ENCODE assay signal across 25 mouse cellular contexts in genomic region chr9:77426110-77426509, GRCm38 (mm10).
DNase-seq lines count a peak whose midpoint lies in the region; ATAC-seq and TF ChIP-seq lines count a peak whose summit lies in the region.
"Had no signal": no experiment of that assay in that cellular context is flagged by ENCODE, and none has a peak within 500 bp of the region (broad histone marks: within the 10 kb centered on the region; RNA-seq: fewer than 3 reads in every experiment).

No protein-coding gene starts in this region.

- WGBS in kidney, embryonic 14.5 days = 31% methylated on average over 14 of the region's 14 CpGs
- WGBS in limb, embryonic 15.5 days = 57% methylated on average over 14 of the region's 14 CpGs
- 68% methylated on average over 14 of the region's 14 CpGs for WGBS in limb, embryonic 10.5 days
- WGBS in embryonic facial prominence, embryonic 15.5 days = 27% methylated on average over 14 of the region's 14 CpGs
- WGBS in stomach, postnatal 0 days = 50% methylated on average over 14 of the region's 14 CpGs

- H3K4me1 ChIP-seq in kidney, embryonic 14.5 days (ENCODE audit: control insufficient read depth, insufficient read depth, low read length) = peaks cover 43% of the 10 kb centered on the region
- peaks cover 35% of the 10 kb centered on the region for H3K4me1 ChIP-seq in limb, embryonic 15.5 days
- peaks cover 38% of the 10 kb centered on the region for H3K4me1 ChIP-seq in limb, embryonic 10.5 days
- H3K4me1 ChIP-seq in embryonic facial prominence, embryonic 15.5 days = peaks cover 41% of the 10 kb centered on the region
- peaks cover 7% of the 10 kb centered on the region for H3K4me1 ChIP-seq in stomach, postnatal 0 days (replicated peaks; ENCODE audit: control insufficient read depth, insufficient read depth)

- DNase-seq in kidney, postnatal 25 days = no peak
- no peak for DNase-seq in limb, embryonic 10.5 days (ENCODE audit: low spot score)
- DNase-seq in stomach, postnatal 0 days (ENCODE audit: low spot score) = no peak
- DNase-seq in testis, postnatal 14 days (ENCODE audit: low spot score) = no peak
- DNase-seq in spleen, adult 12 weeks (ENCODE audit: low spot score) = no peak
- DNase-seq: adrenal gland, adult 8-10 months; cerebellum, adult 18-20 months; cerebellum, postnatal 25 days; embryo, embryonic 11 days; gastrocnemius, adult 2 months; heart, postnatal 36 days; layer of hippocampus, adult 9-11 months; liver; lung, postnatal 4 days; thymus, postnatal 25 days had no signal

- H3K27ac ChIP-seq in kidney, embryonic 14.5 days (ENCODE audit: low read depth, low read length) = no peak overlapping the region
- H3K27ac ChIP-seq in limb, embryonic 15.5 days = peak overlapping the region; percentile 79; the same call in 1 of the 2 replicates
- H3K27ac ChIP-seq in limb, embryonic 10.5 days = no peak overlapping the region
- peak overlapping the region; percentile 79; the same call in 1 of the 2 replicates for H3K27ac ChIP-seq in embryonic facial prominence, embryonic 15.5 days (replicated peaks)
- peak overlapping the region; percentile 53 for H3K27ac ChIP-seq in stomach, postnatal 0 days (replicated peaks)
- H3K27ac ChIP-seq: forebrain, embryonic 12.5 days; heart, embryonic 15.5 days; hindbrain, embryonic 13.5 days; midbrain, embryonic 10.5 days; neural tube, embryonic 15.5 days had no signal

- TF ChIP-seq CTCF in stomach, postnatal 0 days (IDR thresholded peaks at IDR 0.05; ENCODE audit: low read depth) = no peak

- H3K4me3 ChIP-seq in kidney, embryonic 14.5 days (ENCODE audit: low read length) = no peak overlapping the region
- H3K4me3 ChIP-seq in limb, embryonic 15.5 days = no peak overlapping the region
- no peak overlapping the region for H3K4me3 ChIP-seq in limb, embryonic 10.5 days
- H3K4me3 ChIP-seq in embryonic facial prominence, embryonic 15.5 days (replicated peaks) = no peak overlapping the region
- H3K4me3 ChIP-seq in stomach, postnatal 0 days (ENCODE audit: low read depth, low read length) = no peak overlapping the region
- H3K4me3 ChIP-seq: forebrain, embryonic 12.5 days; gastrocnemius, adult 2 months; heart, embryonic 15.5 days; hindbrain, embryonic 13.5 days; midbrain, embryonic 10.5 days; neural tube, embryonic 15.5 days had no signal

- H3K27me3 ChIP-seq in kidney, embryonic 14.5 days (ENCODE audit: control insufficient read depth, insufficient read depth, low read length) = no peaks in the 10 kb centered on the region
- H3K27me3 ChIP-seq in limb, embryonic 15.5 days = no peaks in the 10 kb centered on the region
- H3K27me3 ChIP-seq in limb, embryonic 10.5 days (ENCODE audit: low read depth, poor library complexity, severe bottlenecking) = no peaks in the 10 kb centered on the region
- no peaks in the 10 kb centered on the region for H3K27me3 ChIP-seq in embryonic facial prominence, embryonic 15.5 days
- H3K27me3 ChIP-seq in stomach, postnatal 0 days (ENCODE audit: control insufficient read depth, insufficient read depth, low read length) = no peaks in the 10 kb centered on the region
- H3K27me3 ChIP-seq: forebrain, embryonic 12.5 days; heart, embryonic 15.5 days; hindbrain, embryonic 13.5 days; neural tube, embryonic 15.5 days had no signal

- H3K9me3 ChIP-seq in kidney, embryonic 14.5 days (ENCODE audit: control insufficient read depth, low read length) = no peaks in the 10 kb centered on the region
- no peaks in the 10 kb centered on the region for H3K9me3 ChIP-seq in limb, embryonic 15.5 days
- H3K9me3 ChIP-seq in limb, embryonic 10.5 days (replicated peaks) = no peaks in the 10 kb centered on the region
- H3K9me3 ChIP-seq in embryonic facial prominence, embryonic 15.5 days (replicated peaks) = no peaks in the 10 kb centered on the region
- H3K9me3 ChIP-seq in stomach, postnatal 0 days (ENCODE audit: control insufficient read depth, low read length) = no peaks in the 10 kb centered on the region
- H3K9me3 ChIP-seq: forebrain, embryonic 12.5 days; heart, embryonic 15.5 days; hindbrain, embryonic 13.5 days; midbrain, embryonic 10.5 days; neural tube, embryonic 15.5 days had no signal

- no peaks in the 10 kb centered on the region for H3K36me3 ChIP-seq in kidney, embryonic 14.5 days (ENCODE audit: control insufficient read depth, insufficient read depth, low read length)
- no peaks in the 10 kb centered on the region; the same call in 1 of the 2 replicates for H3K36me3 ChIP-seq in limb, embryonic 15.5 days
- H3K36me3 ChIP-seq in limb, embryonic 10.5 days = 0 out of 2 replicates have a peak, but pooled peaks cover 1% of the 10 kb centered on the region
- peaks cover 1% of the 10 kb centered on the region; the same call in 1 of the 2 replicates for H3K36me3 ChIP-seq in embryonic facial prominence, embryonic 15.5 days
- H3K36me3 ChIP-seq in stomach, postnatal 0 days (ENCODE audit: control insufficient read depth, insufficient read depth, low read length) = no peaks in the 10 kb centered on the region; the same call in 1 of the 2 replicates
- H3K36me3 ChIP-seq: hindbrain, embryonic 13.5 days; neural tube, embryonic 15.5 days had no signal

- TF ChIP-seq EP300 in stomach, postnatal 0 days (optimal IDR thresholded peaks at IDR 0.05) = no peak

- no peak overlapping the region for H3K9ac ChIP-seq in kidney, embryonic 14.5 days (ENCODE audit: low read depth, low read length)
- no peak overlapping the region for H3K9ac ChIP-seq in limb, embryonic 15.5 days
- no peak overlapping the region for H3K9ac ChIP-seq in embryonic facial prominence, embryonic 15.5 days
- no peak overlapping the region for H3K9ac ChIP-seq in stomach, postnatal 0 days (ENCODE audit: low read length)
- H3K9ac ChIP-seq: forebrain, embryonic 12.5 days; heart, embryonic 15.5 days; hindbrain, embryonic 13.5 days; neural tube, embryonic 15.5 days had no signal

- no peak for ATAC-seq in kidney, embryonic 14.5 days (ENCODE audit: low FRiP score, low TSS enrichment)
- ATAC-seq in limb, embryonic 15.5 days (ENCODE audit: insufficient number of reproducible peaks, low FRiP score, low TSS enrichment, low read depth) = no peak
- ATAC-seq in embryonic facial prominence, embryonic 15.5 days (ENCODE audit: insufficient number of reproducible peaks, low FRiP score, low TSS enrichment, low read depth) = no peak
- ATAC-seq in stomach, postnatal 0 days (ENCODE audit: low FRiP score, low TSS enrichment) = no peak
- ATAC-seq: activated CD4-positive, CD25-positive, alpha-beta regulatory T cell, adult 4 months; inflammation-experienced regulatory T-cells, adult 6 months had no signal

- peak overlapping the region; percentile 9; the same call in 1 of the 2 replicates for H3K4me2 ChIP-seq in kidney, embryonic 14.5 days (replicated peaks; ENCODE audit: low read depth, low read length)
- no peak overlapping the region for H3K4me2 ChIP-seq in limb, embryonic 15.5 days
- H3K4me2 ChIP-seq in embryonic facial prominence, embryonic 15.5 days (replicated peaks) = peak overlapping the region; percentile 17; the same call in 1 of the 2 replicates
- H3K4me2 ChIP-seq in stomach, postnatal 0 days (replicated peaks; ENCODE audit: low read depth) = no peak overlapping the region
- H3K4me2 ChIP-seq: forebrain, embryonic 12.5 days; heart, embryonic 15.5 days; hindbrain, embryonic 13.5 days; neural tube, embryonic 15.5 days had no signal

Comparison
In these comparisons a context has a peak if more than half of its experiments do, and no peak if none do; other contexts are left out.
1. H3K27ac ChIP-seq: peak in limb, embryonic 15.5 days (single experiment), embryonic facial prominence, embryonic 15.5 days (single experiment) and stomach, postnatal 0 days (single experiment); none in kidney, embryonic 14.5 days (single experiment) and limb, embryonic 10.5 days (single experiment).
2. H3K4me2 ChIP-seq: peak in kidney, embryonic 14.5 days (single experiment) and embryonic facial prominence, embryonic 15.5 days (single experiment); none in limb, embryonic 15.5 days (single experiment) and stomach, postnatal 0 days (single experiment).